Mouse (Mus musculus): ENCODE data around the gene Dip2a.

Dip2a gene

DNA sequence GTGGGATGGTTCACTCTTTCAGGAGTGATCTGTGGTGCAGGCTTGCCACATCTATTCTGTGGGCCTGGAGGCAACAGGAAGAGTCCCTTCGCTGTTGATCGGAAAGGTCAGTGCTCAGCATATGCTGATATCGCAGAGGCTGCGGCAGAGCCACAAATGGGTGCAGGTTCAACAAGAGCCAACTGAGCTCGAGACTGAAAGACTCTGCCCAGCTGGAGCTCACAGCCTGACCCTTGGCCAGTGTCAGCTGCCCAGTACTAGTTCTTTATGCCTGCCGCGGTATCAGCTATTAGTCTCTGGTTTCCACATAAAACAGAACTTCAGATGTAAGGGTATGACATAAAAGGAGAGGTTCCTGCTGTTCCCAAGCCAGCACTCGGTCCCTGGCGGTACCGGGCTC is 69.8 kb downstream of the Dip2a start:
- no peak for DNase-seq (ENCODE audit: low read depth, low spot score)
- Histone ChIP-seq H3K36me3 (ENCODE audit: control insufficient read depth, insufficient read depth, low read length, poor library complexity, severe bottlenecking) (no peaks in the 10 kb centered on the region), H3K27me3 (ENCODE audit: control insufficient read depth, insufficient read depth, low read length, poor library complexity, severe bottlenecking) (no peaks in the 10 kb centered on the region; the same call in 1 of the 2 replicates)

DNA sequence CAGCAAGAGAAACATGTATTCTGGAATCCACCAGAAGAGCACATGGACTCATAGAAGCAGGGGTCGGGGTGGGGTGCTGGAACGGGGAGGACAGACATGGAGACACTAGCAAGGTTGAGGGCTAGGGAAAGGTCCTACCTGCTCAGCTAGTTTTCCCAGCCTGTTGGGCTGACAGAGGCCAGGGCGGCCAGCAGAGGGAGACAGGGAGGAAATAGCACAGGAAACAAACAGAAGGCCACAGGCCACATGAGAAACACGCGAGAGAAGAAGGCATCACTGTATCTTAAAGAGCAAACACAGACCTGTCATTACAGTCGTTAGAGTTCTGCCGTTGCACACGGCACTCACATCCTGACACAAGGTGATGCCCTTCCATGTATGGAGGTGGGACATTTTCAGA is 73.9 kb downstream of the Dip2a start:
- no peaks in the 10 kb centered on the region; the same call in 1 of the 2 replicates for H3K27me3 ChIP-seq (ENCODE audit: control insufficient read depth, insufficient read depth, low read length, poor library complexity, severe bottlenecking)
- peak; percentile 52 for DNase-seq (ENCODE audit: low read depth, low spot score)
- H3K36me3 ChIP-seq (ENCODE audit: control insufficient read depth, insufficient read depth, low read length, poor library complexity, severe bottlenecking) = no peaks in the 10 kb centered on the region

- Histone ChIP-seq H3K27me3 (ENCODE audit: control insufficient read depth, insufficient read depth, low read length, poor library complexity, severe bottlenecking) (no peaks in the 10 kb centered on the region), H3K36me3 (ENCODE audit: control insufficient read depth, insufficient read depth, low read length, poor library complexity, severe bottlenecking) (no peaks in the 10 kb centered on the region; the same call in 1 of the 2 replicates)
- no peak for DNase-seq (ENCODE audit: low read depth, low spot score)
Measured at GRCm38 (mm10) chr10:76262431-76262830, 82.7 kb downstream of the Dip2a start.

DNA sequence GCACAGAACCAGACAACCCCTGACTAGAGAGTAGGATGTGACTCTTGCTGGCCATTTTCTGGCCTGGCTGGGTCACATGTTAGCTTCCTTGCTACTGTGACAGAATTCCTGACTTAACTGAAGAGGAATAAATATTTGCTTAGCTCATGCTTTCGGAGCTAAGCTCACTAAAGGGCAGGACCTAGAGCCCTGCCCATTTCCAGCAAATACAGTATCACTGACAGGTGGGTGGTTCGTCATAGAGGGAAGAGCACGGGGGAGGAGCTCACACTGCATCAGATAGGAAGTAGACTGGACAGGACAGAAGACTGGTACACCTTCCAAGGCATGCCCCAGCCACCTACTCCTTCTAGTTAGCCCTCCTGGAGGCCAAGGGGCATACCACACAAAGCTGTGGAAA is 83.6 kb downstream of the Dip2a start:
- Histone ChIP-seq H3K36me3 (ENCODE audit: control insufficient read depth, insufficient read depth, low read length, poor library complexity, severe bottlenecking) (no peaks in the 10 kb centered on the region; the same call in 1 of the 2 replicates), H3K27me3 (ENCODE audit: control insufficient read depth, insufficient read depth, low read length, poor library complexity, severe bottlenecking) (no peaks in the 10 kb centered on the region)
- no peak for DNase-seq (ENCODE audit: low read depth, low spot score)

DNA sequence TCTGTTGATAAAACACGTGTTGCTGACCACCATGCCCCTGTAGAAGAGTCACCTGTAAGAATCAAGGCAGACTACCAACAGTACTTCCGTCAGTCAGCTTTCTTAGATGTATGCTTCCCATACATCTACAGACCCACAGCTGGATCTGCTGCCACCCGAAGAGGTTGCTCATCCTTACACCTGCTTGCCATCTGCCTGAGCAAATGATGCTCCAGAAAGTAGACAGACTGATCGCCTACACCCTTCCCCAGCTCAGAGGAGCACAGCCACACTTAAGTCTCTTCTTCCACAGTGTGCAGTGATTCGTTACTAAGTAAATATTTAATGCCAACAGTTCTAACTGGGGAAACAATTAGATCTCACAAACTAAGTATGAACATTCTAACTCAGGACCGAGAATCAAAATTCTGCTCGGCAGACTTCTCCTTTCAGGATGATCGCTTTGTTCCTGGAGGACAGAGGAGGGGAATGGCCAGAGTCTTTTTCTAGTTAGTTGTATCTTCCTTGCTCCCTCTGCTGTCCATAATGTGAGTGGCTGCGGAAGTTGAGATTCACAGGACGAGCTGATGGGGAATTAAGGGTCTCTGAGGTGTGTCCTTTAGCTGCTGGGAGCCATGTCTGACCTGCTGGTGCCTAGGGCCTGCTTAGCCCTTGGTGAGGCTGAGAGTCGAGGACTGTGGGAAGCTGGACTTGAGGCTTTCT is 84.6 kb downstream of the Dip2a start:
- no peaks in the 10 kb centered on the region; the same call in 1 of the 2 replicates for H3K36me3 ChIP-seq (ENCODE audit: control insufficient read depth, insufficient read depth, low read length, poor library complexity, severe bottlenecking)
- no peaks in the 10 kb centered on the region for H3K27me3 ChIP-seq (ENCODE audit: control insufficient read depth, insufficient read depth, low read length, poor library complexity, severe bottlenecking)
- DNase-seq (ENCODE audit: low read depth, low spot score) = no peak

DNA sequence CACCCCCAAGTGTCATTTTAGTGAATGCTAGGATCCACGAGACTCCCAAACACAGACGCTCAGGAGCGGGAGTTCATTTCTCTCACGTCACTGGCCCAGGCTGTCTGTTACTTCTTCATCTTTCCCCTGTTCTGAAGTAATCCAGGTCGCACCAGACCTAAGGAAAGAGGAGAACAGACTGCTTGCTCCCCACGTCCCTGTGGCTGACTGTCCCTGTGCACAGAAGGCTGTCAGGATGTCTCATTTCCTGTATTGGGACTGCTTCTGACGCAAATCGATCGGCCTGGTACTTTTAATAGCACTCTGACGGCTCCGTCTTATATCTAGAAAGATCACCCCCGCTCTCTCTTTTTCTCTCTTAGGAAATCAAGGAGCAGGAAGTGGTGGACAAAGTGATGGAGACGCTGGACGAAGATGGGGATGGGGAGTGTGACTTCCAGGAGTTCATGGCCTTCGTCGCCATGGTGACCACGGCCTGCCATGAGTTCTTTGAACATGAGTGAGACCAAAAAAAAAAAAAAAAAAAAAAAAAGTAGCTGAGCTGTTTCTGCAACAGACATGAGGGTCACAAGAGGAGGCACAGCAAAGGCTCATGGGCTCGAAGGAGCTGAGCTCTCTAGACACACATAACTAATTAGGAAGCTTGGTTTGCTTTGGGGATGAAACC is 85.4 kb downstream of the Dip2a start:
- H3K27me3 ChIP-seq (ENCODE audit: control insufficient read depth, insufficient read depth, low read length, poor library complexity, severe bottlenecking) = no peaks in the 10 kb centered on the region
- H3K36me3 ChIP-seq (ENCODE audit: control insufficient read depth, insufficient read depth, low read length, poor library complexity, severe bottlenecking) = no peaks in the 10 kb centered on the region; the same call in 1 of the 2 replicates
- DNase-seq (ENCODE audit: low read depth, low spot score) = no peak

DNA sequence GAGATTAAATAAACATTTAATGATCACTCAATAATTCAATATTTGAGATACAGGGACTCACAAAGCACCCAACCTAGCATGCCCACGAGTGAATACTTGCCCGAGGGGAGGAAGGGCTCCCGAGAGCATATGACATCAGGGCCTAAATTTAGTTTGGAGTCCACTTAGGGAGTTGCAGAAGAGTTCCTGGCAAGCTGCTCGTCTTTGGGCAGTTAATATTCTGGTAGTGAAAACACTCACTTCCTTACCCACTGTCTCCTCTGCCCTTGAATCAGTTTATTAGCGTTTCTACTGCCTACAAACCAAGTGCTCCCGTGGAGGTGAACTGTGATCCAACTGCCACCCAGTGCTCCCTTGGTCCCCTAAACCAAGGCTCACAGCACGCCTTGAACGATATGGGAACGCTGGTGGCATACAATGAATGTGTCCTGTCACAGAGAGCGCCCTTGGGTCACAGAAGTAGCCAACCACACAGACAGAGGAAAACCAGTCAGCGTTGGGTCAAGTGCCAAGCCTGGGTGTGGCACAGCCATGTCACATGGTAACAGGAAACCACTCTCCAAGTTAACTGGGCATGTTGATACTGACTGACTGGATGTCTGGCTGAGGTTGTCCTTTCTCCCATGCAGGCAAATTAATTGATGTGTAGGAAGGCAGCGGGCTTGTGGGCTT is 87.2 kb downstream of the Dip2a start:
- H3K36me3 ChIP-seq (ENCODE audit: control insufficient read depth, insufficient read depth, low read length, poor library complexity, severe bottlenecking) = no peaks in the 10 kb centered on the region; the same call in 1 of the 2 replicates
- no peak for DNase-seq (ENCODE audit: low read depth, low spot score)
- H3K27me3 ChIP-seq (ENCODE audit: control insufficient read depth, insufficient read depth, low read length, poor library complexity, severe bottlenecking) = no peaks in the 10 kb centered on the region

- Histone ChIP-seq H3K36me3 (ENCODE audit: control insufficient read depth, insufficient read depth, low read length, poor library complexity, severe bottlenecking) (no peaks in the 10 kb centered on the region; the same call in 1 of the 2 replicates), H3K27me3 (ENCODE audit: control insufficient read depth, insufficient read depth, low read length, poor library complexity, severe bottlenecking) (no peaks in the 10 kb centered on the region)
- no peak for DNase-seq (ENCODE audit: low read depth, low spot score)
Measured at GRCm38 (mm10) chr10:76257231-76257630, 87.9 kb downstream of the Dip2a start.

DNA sequence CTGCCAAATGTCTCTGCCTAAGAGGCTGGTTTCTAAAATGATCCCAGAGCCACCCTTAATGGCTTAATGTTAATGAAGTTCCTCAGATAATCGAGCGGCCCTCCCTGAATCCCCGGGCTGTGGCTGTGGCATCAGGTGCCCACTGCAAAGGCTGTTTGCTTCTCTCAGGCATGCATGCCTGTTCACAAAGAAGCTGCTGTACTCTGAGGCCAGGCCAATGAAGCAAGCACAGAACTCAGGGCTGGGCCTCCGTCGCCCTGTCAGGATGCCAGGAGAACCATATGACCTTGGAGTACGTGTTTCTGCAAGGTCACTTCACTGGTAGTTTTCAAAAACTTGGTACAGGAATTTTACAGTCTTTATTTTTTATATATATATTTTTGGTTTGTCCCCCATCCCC is 89.5 kb downstream of the Dip2a start:
- Histone ChIP-seq H3K27me3 (ENCODE audit: control insufficient read depth, insufficient read depth, low read length, poor library complexity, severe bottlenecking) (no peaks in the 10 kb centered on the region), H3K36me3 (ENCODE audit: control insufficient read depth, insufficient read depth, low read length, poor library complexity, severe bottlenecking) (no peaks in the 10 kb centered on the region; the same call in 1 of the 2 replicates)
- DNase-seq (ENCODE audit: low read depth, low spot score) = no peak

- no peaks in the 10 kb centered on the region; the same call in 1 of the 2 replicates for H3K36me3 ChIP-seq (ENCODE audit: control insufficient read depth, insufficient read depth, low read length, poor library complexity, severe bottlenecking)
- H3K27me3 ChIP-seq (ENCODE audit: control insufficient read depth, insufficient read depth, low read length, poor library complexity, severe bottlenecking) = no peaks in the 10 kb centered on the region
- no peak for DNase-seq (ENCODE audit: low read depth, low spot score)
Measured at GRCm38 (mm10) chr10:76253536-76253935, 91.6 kb downstream of the Dip2a start, which contains the start of gene S100b. S100b (plus strand) TSS chr10:76253853.

DNA sequence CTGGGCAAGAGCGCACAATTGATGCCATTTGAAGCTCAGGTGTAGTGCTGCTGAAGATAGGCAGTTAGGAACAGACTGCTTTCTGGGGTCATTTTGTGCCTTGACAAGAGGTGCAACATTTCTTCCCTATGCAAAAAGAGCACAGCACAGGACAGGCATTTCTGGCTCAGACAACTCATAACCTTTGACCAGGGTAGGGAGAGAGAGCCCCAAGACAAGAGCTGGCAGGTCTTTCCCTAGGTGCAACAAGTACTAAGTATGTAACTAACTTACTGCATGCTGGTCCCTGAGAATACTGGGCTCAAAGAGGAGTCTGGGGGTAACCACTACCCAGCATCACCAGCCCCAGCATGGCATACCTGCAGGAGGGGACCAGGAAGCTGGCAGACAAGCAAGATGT is 92.0 kb downstream of the Dip2a start:
- H3K36me3 ChIP-seq (ENCODE audit: control insufficient read depth, insufficient read depth, low read length, poor library complexity, severe bottlenecking) = no peaks in the 10 kb centered on the region; the same call in 1 of the 2 replicates
- DNase-seq (ENCODE audit: low read depth, low spot score) = no peak
- H3K27me3 ChIP-seq (ENCODE audit: control insufficient read depth, insufficient read depth, low read length, poor library complexity, severe bottlenecking) = no peaks in the 10 kb centered on the region

GRCm38 (mm10) chr10:76250870-76251269 is 94.2 kb downstream of the Dip2a start:
- H3K27me3 ChIP-seq (ENCODE audit: control insufficient read depth, insufficient read depth, low read length, poor library complexity, severe bottlenecking) = no peaks in the 10 kb centered on the region
- DNase-seq (ENCODE audit: low read depth, low spot score) = no peak
- no peaks in the 10 kb centered on the region; the same call in 1 of the 2 replicates for H3K36me3 ChIP-seq (ENCODE audit: control insufficient read depth, insufficient read depth, low read length, poor library complexity, severe bottlenecking)

DNA sequence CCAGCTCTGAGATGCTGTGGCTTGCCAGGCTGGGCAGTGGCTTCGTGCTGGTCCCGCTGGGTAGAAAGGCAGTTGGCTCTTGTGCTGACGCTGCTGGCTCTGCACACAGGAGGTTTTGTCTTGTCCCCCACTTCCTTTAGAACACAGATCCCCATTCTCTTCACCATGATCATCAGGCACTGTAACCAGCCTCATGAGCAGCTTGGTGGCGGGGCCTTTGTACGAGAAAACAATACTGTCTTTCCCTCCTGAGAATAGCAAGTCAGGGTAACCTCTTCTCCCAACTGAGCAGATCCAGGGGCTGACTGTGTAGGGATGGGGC is 96.5 kb downstream of the Dip2a start:
- Histone ChIP-seq H3K36me3 (ENCODE audit: control insufficient read depth, insufficient read depth, low read length, poor library complexity, severe bottlenecking) (no peaks in the 10 kb centered on the region; the same call in 1 of the 2 replicates), H3K27me3 (ENCODE audit: control insufficient read depth, insufficient read depth, low read length, poor library complexity, severe bottlenecking) (no peaks in the 10 kb centered on the region)
- DNase-seq (ENCODE audit: low read depth, low spot score) = no peak

DNA sequence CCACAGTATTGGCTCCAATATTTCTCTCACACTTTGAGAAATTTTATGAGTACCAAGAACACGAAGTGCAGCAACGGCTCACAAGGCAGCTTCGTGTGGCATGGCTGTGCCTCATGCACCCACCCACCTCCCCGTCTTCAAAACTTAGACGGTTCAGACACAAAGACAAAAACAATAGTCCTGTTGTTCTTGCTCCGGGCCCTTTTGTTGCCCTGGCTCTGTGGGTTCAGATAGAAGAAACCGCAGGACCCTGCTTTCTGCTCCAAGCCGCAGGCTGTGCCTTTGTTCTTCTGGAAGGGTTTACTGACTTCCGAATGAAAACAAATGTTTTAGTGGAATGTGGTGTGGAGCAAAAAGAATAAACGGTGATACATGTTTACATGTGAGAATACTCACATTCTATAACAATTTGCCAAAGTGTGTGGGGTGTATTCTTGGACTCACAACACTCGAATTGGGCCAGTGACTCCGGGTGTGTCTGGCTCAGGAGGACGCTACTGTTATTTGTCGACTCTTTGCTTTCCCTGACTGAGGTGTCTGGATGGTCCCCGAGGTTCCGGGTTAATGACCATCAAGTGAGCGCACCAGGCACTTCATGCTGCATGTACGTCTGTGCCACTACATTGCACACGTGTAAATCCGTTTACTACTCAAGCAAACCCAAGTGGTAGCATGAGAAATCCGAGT is 97.0 kb downstream of the Dip2a start:
- Histone ChIP-seq H3K27me3 (ENCODE audit: control insufficient read depth, insufficient read depth, low read length, poor library complexity, severe bottlenecking) (no peaks in the 10 kb centered on the region), H3K36me3 (ENCODE audit: control insufficient read depth, insufficient read depth, low read length, poor library complexity, severe bottlenecking) (no peaks in the 10 kb centered on the region; the same call in 1 of the 2 replicates)
- no peak for DNase-seq (ENCODE audit: low read depth, low spot score)
